Mouse (Mus musculus): ENCODE data around the gene Tagln3. TPM values are rescaled to one million over a fixed set of nuclear protein-coding genes. Genes with fewer than 3 reads are reported as not detected.

The Tagln3 gene
- polyA plus RNA-seq, 1 experiment from 2014 or later: 444 TPM

GRCm38 (mm10) chr16:45684815-45685214, 39.6 kb downstream of the Tagln3 start:
- Histone ChIP-seq H3K4me3 (replicated peaks; ENCODE audit: low read depth, low read length) (no peak overlapping the region), H3K36me3 (ENCODE audit: control insufficient read depth, insufficient read depth, low read length) (no peaks in the 10 kb centered on the region), H3K9me3 (ENCODE audit: control insufficient read depth, low read length) (no peaks in the 10 kb centered on the region), H3K9ac (replicated peaks; ENCODE audit: low read length) (no peak overlapping the region), H3K4me1 (ENCODE audit: control insufficient read depth, insufficient read depth, low read length) (0 out of 2 replicates have a peak, but pooled peaks cover 2% of the 10 kb centered on the region), H3K27me3 (ENCODE audit: control insufficient read depth, insufficient read depth, low read length) (no peaks in the 10 kb centered on the region), H3K27ac (replicated peaks; ENCODE audit: low read depth, low read length) (no peak overlapping the region), H3K4me2 (ENCODE audit: low read length) (no peak overlapping the region)
- peak; percentile 86 for DNase-seq
- 15% methylated on average over 8 of the region's 8 CpGs for WGBS
- no peak for ATAC-seq (ENCODE audit: low FRiP score, low TSS enrichment)

- no peaks in the 10 kb centered on the region for H3K4me1 ChIP-seq (ENCODE audit: control insufficient read depth, insufficient read depth, low read length)
- no peak for ATAC-seq (ENCODE audit: low FRiP score, low TSS enrichment)
- no peak overlapping the region for H3K4me3 ChIP-seq (replicated peaks; ENCODE audit: low read depth, low read length)
- H3K27me3 ChIP-seq (ENCODE audit: control insufficient read depth, insufficient read depth, low read length): no peaks in the 10 kb centered on the region
- H3K4me2 ChIP-seq (ENCODE audit: low read length): no peak overlapping the region
- no peak overlapping the region for H3K9ac ChIP-seq (replicated peaks; ENCODE audit: low read length)
- no peaks in the 10 kb centered on the region for H3K9me3 ChIP-seq (ENCODE audit: control insufficient read depth, low read length)
- H3K36me3 ChIP-seq (ENCODE audit: control insufficient read depth, insufficient read depth, low read length): no peaks in the 10 kb centered on the region
- 47% methylated on average over 1 of the region's 1 CpGs for WGBS
- no peak overlapping the region for H3K27ac ChIP-seq (replicated peaks; ENCODE audit: low read depth, low read length)
- peak; percentile 62 for DNase-seq
These were observed 47.9 kb downstream of the Tagln3 start for GRCm38 (mm10) chr16:45676462-45676861.

DNA sequence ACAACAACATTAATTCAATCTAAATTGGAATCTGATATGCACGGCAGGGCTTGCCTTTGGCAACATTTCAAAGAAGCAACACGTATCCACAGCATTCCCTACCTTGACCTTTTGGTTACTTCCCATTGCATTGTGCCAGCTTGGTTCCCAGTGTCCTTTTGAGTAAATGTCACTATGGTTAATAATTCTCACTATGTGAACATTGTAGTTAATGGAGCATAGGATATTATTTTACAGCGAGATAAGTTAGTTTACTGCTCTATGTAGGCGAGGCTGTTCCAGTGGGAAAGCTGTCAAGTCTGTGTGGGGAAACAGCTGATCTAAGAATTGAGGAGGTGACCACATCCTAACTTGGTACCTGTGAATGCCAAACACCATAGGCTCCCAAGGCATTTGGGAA, 54.4 kb downstream of the Tagln3 start:
- H3K27me3 ChIP-seq (ENCODE audit: control insufficient read depth, insufficient read depth, low read length): no peaks in the 10 kb centered on the region
- H3K4me3 ChIP-seq (replicated peaks; ENCODE audit: low read depth, low read length): no peak overlapping the region
- H3K9ac ChIP-seq (replicated peaks; ENCODE audit: low read length): no peak overlapping the region
- ATAC-seq (ENCODE audit: low FRiP score, low TSS enrichment): no peak
- no peaks in the 10 kb centered on the region for H3K4me1 ChIP-seq (ENCODE audit: control insufficient read depth, insufficient read depth, low read length)
- H3K27ac ChIP-seq (replicated peaks; ENCODE audit: low read depth, low read length): no peak overlapping the region
- H3K36me3 ChIP-seq (ENCODE audit: control insufficient read depth, insufficient read depth, low read length): no peaks in the 10 kb centered on the region
- WGBS: 68% methylated on average over 4 of the region's 4 CpGs
- DNase-seq: no peak
- H3K4me2 ChIP-seq (ENCODE audit: low read length): no peak overlapping the region
- no peaks in the 10 kb centered on the region for H3K9me3 ChIP-seq (ENCODE audit: control insufficient read depth, low read length)

- Histone ChIP-seq H3K27ac (replicated peaks; ENCODE audit: low read depth, low read length) (no peak overlapping the region), H3K27me3 (ENCODE audit: control insufficient read depth, insufficient read depth, low read length) (no peaks in the 10 kb centered on the region), H3K9me3 (ENCODE audit: control insufficient read depth, low read length) (no peaks in the 10 kb centered on the region), H3K4me1 (ENCODE audit: control insufficient read depth, insufficient read depth, low read length) (no peaks in the 10 kb centered on the region), H3K4me3 (replicated peaks; ENCODE audit: low read depth, low read length) (no peak overlapping the region), H3K4me2 (ENCODE audit: low read length) (no peak overlapping the region), H3K9ac (replicated peaks; ENCODE audit: low read length) (no peak overlapping the region), H3K36me3 (ENCODE audit: control insufficient read depth, insufficient read depth, low read length) (no peaks in the 10 kb centered on the region)
- ATAC-seq (ENCODE audit: low FRiP score, low TSS enrichment): no peak
- DNase-seq: no peak
- WGBS: 70% methylated on average over 3 of the region's 3 CpGs
These were observed 56.2 kb downstream of the Tagln3 start for GRCm38 (mm10) chr16:45668178-45668577.

DNA sequence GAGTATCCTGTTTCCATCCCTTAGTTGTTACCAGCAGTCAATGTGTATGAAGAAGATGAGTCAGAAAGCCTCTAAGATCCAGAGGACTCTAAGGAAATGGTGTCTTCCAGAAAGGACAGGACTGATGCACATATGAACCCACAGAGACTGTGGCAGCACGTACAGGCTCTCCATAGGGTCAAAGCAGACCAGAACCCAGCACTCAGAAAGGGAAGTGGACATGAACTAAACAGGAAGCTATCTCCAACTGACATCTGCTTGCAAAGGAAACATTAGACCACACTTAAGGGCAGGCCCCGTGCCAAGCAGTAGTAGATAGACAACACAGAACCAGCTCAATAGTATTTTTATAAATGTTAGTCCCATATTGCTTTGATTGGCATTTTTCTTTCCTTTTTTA, 58.3 kb downstream of the Tagln3 start:
- H3K4me1 ChIP-seq (ENCODE audit: control insufficient read depth, insufficient read depth, low read length): no peaks in the 10 kb centered on the region
- no peaks in the 10 kb centered on the region for H3K27me3 ChIP-seq (ENCODE audit: control insufficient read depth, insufficient read depth, low read length)
- ATAC-seq (ENCODE audit: low FRiP score, low TSS enrichment) (no peak), DNase-seq (no peak)
- H3K36me3 ChIP-seq (ENCODE audit: control insufficient read depth, insufficient read depth, low read length): no peaks in the 10 kb centered on the region
- no peak overlapping the region for H3K27ac ChIP-seq (replicated peaks; ENCODE audit: low read depth, low read length)
- H3K9me3 ChIP-seq (ENCODE audit: control insufficient read depth, low read length): no peaks in the 10 kb centered on the region
- no peak overlapping the region for H3K4me2 ChIP-seq (ENCODE audit: low read length)
- no peak overlapping the region for H3K4me3 ChIP-seq (replicated peaks; ENCODE audit: low read depth, low read length)
- H3K9ac ChIP-seq (replicated peaks; ENCODE audit: low read length): no peak overlapping the region
- WGBS: 92% methylated on average over 2 of the region's 2 CpGs

- Histone ChIP-seq H3K27me3 (ENCODE audit: control insufficient read depth, insufficient read depth, low read length) (no peaks in the 10 kb centered on the region), H3K4me1 (ENCODE audit: control insufficient read depth, insufficient read depth, low read length) (no peaks in the 10 kb centered on the region), H3K4me3 (replicated peaks; ENCODE audit: low read depth, low read length) (no peak overlapping the region), H3K27ac (replicated peaks; ENCODE audit: low read depth, low read length) (no peak overlapping the region), H3K4me2 (ENCODE audit: low read length) (no peak overlapping the region), H3K36me3 (ENCODE audit: control insufficient read depth, insufficient read depth, low read length) (no peaks in the 10 kb centered on the region), H3K9ac (replicated peaks; ENCODE audit: low read length) (no peak overlapping the region), H3K9me3 (ENCODE audit: control insufficient read depth, low read length) (no peaks in the 10 kb centered on the region)
- DNase-seq (no peak), ATAC-seq (ENCODE audit: low FRiP score, low TSS enrichment) (no peak)
These were observed 62.0 kb downstream of the Tagln3 start for GRCm38 (mm10) chr16:45662381-45662780.

Other genes with a start within 250 kb of the Tagln3 start
- not detected in 2 replicates for gene Gm609, start 231.6 kb downstream of the Tagln3 start, polyA plus RNA-seq (2014; fragmentation: Nextera tagmentation; extraction: Ambion mirVana)
- not detected in 2 replicates for gene Gm17783, start 192.6 kb downstream of the Tagln3 start, polyA plus RNA-seq (2014; fragmentation: Nextera tagmentation; extraction: Ambion mirVana)
- gene Slc9c1, start 189.3 kb downstream of the Tagln3 start, polyA plus RNA-seq (2014; fragmentation: Nextera tagmentation; extraction: Ambion mirVana): not detected in 2 replicates
- not detected in 2 replicates for gene Gcsam, start 114.2 kb downstream of the Tagln3 start, polyA plus RNA-seq (2014; fragmentation: Nextera tagmentation; extraction: Ambion mirVana)
- gene BC016579, start 70.5 kb downstream of the Tagln3 start, polyA plus RNA-seq (2014; fragmentation: Nextera tagmentation; extraction: Ambion mirVana): 0.09 TPM in 1 of 2 replicates, not detected in the other
- 0.29 and 0.32 TPM in 2 replicates for gene Tmprss7, start 30.9 kb downstream of the Tagln3 start, polyA plus RNA-seq (2014; fragmentation: Nextera tagmentation; extraction: Ambion mirVana)
- 43.8 and 44.6 TPM in 2 replicates for gene Abhd10, start 18.3 kb upstream of the Tagln3 start, polyA plus RNA-seq (2014; fragmentation: Nextera tagmentation; extraction: Ambion mirVana)
- gene Phldb2, start 229.0 kb upstream of the Tagln3 start, polyA plus RNA-seq (2014; fragmentation: Nextera tagmentation; extraction: Ambion mirVana): 4.0 and 6.4 TPM in 2 replicates